Mouse (Mus musculus) left cerebral cortex, postnatal 10 days (tissue): Measurements from ENCODE around the gene Sipa1l2. TPM values are rescaled to one million over a fixed set of nuclear protein-coding genes. Genes with fewer than 3 reads are reported as not detected.
"Not testable (repeated sequence)": the region's sequence is repeated elsewhere in the genome, so short reads cannot be mapped to it uniquely, and the experiment has no call there.

ENCODE experiments used
- DNase-seq, 2 experiments: peaks; one replicate each; pipeline ENCODE4 v3.0.0; 2021 to 2022; ENCODE audit warnings: low spot score in 2 of 2, mixed read lengths in 1 of 2; ENCODE audit errors: extremely low spot score in 1 of 2
- intact Hi-C: fragments of 180-260 bp; cut with DNase I; formaldehyde crosslinking; loops from one replicate; pipeline ENCODE4 v1.15.1; 2025
- total RNA-seq, 2 experiments: library from RNA; stranded (reverse); gene quantifications; 2 replicates each; pipeline ENCODE4 v1.2.3; 2021

The Sipa1l2 gene
- total RNA-seq, 2 experiments from 2014 or later: 36.6 to 38.6 TPM

DNA sequence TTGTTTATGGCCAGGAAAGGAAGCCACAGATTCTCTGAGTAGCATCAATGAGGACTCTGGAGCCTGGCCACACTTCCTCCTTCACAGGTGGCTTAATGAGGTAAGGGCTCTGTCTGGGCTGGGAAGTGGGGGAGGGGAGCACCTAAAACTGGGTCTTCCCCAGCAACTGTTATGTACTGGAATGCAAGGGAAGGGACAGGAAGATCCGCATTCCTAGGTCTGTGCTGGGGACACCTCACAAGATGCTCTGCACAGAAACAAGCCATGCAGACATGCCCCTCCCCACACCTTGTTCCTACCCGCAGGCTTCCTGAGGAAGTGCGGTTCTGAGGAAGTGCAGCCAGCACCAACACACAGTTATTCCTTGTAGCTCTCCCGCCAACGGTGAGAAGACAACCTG is 46.4 kb downstream of the Sipa1l2 start:
- intact Hi-C loops: no loop called here
- peak in 1 of 2 experiments; percentile 73 for DNase-seq

DNA sequence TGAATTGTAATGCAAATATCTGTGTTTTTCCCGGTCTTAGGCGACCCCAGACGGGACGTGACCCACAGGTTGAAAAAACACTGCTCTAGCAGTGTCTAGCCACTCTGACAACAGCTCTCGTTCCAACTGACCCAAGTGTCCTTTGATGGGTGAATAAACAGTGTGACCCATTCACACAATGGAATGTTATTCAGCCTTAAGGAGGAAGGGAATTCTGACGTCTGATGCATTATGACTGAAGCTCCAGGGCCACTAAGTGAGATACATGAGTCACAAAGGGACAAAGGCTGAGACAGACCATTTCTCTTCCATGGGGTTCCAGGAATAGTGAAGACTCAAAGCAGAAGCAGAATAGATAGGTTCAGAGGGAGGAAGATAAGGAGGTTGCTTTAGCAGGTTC is 47.5 kb downstream of the Sipa1l2 start:
- DNase-seq: no peak
- intact Hi-C loops: no loop called here

GRCm38 (mm10) chr8:125521087-125521486 is 48.5 kb downstream of the Sipa1l2 start:
- intact Hi-C loops: no loop called here
- no peak for DNase-seq

GRCm38 (mm10) chr8:125520308-125520707 is 49.3 kb downstream of the Sipa1l2 start:
- DNase-seq, intact Hi-C loops: not testable (repeated sequence)

DNA sequence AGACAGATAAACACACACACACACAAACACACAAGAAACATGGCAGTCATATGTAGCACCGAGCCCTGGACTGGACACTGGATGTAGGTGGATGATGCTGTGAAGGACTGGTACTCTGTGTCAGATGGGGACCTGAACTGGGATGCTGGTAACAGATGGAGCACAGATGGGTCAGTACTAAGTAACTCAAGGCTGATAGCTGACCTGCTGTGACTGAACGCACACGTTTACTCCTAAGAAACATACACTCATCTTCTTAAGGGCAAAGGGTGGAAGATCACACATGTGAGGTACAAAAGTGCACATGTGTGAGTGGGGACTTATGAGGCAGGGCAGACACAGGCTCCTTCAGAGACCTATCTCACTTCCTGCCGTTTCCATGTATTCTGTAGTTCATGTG is 50.7 kb downstream of the Sipa1l2 start:
- no peak for DNase-seq
- intact Hi-C loops: no loop called here

GRCm38 (mm10) chr8:125518301-125518700 is 51.3 kb downstream of the Sipa1l2 start:
- peak in 1 of 2 experiments; percentile 64 for DNase-seq
- intact Hi-C loops: no loop called here

DNA sequence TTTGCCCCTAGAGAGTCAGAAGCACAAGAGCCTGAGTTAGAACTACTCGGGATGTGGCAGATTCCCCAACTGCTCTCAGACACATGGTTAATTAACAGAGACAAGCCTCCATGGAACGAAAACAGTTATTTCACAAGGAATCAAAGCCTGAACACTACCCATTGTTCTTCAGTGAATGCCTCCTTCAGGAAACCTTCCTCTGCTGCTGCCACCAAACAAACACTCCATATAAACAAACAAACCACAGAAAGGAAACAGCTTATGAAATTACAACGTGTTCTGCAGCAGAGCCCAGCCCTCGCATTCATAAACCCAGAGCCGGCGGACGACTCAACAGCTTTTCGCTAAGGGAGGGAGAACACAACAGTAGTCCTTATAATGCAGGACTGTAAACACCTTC is 52.2 kb downstream of the Sipa1l2 start:
- intact Hi-C loops: no loop called here
- DNase-seq: peak in 1 of 2 experiments; percentile 44

GRCm38 (mm10) chr8:125516115-125516905 is 53.3 kb downstream of the Sipa1l2 start:
- no peak for DNase-seq
- intact Hi-C loops: no loop called here

GRCm38 (mm10) chr8:125515665-125516064 is 53.9 kb downstream of the Sipa1l2 start:
- DNase-seq: no peak
- intact Hi-C loops: no loop called here

DNA sequence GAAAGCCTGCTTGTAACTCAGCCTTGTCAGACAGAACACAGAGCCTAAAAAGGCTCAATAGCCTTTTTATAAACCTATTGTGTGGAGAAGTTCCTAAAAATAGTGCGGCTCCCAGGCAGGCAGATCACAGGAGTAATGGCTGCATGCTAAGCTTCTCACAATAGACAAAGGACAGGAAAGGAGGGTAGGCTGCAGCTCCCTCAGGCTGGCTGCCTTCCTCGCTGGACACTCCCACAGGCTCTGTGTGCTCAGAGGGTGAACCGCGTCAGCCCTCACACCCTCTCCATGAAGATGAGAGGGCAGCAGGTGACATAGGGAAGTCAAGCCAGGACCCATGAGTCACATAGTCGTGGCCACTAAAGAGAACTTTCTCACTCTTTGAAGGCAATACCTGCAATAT is 55.7 kb downstream of the Sipa1l2 start:
- no peak for DNase-seq
- intact Hi-C loops: no loop called here

GRCm38 (mm10) chr8:125513242-125513866 is 56.3 kb downstream of the Sipa1l2 start:
- DNase-seq: no peak
- intact Hi-C loops: no loop called here

GRCm38 (mm10) chr8:125512561-125512960 is 57.0 kb downstream of the Sipa1l2 start:
- intact Hi-C loops: no loop called here
- DNase-seq: no peak

DNA sequence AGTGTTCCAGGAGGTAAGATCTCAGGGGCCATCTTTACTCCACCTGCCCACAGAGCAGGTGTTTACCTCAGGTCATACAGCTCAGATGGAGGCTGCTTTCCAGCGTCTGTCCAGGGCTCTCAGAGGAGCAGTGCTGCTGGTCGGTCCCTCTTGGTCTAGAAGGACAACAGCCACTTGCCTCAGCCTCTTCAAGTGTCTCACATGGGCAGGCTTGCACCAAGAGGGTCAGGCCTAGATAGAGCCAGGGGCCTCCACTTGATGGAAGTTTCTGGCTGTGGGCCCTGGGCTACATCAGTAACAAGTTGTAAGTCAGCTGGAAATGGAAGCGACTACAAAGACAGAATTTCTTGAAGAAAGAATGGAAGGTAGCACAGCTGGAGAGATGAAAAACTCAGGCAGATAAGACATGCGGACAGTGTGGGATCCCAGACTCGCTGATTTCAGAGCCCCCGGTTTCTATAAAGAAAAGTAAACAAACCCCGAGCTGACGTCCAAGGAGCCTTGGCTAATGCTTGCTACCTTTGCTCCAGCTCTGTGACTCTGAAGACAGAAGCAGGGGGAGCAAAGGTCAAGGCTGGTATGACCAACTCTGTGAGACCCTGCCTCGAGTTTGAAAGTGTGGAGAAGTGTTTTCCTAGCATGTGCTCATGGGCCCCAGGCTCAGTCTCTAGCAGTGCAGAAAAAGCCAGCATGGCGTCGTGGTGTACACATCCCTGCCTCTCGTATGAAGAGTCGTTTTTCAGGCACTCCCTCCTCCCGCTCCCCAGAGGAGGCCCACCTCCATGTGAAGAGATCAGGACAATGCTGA is 58.5 kb downstream of the Sipa1l2 start:
- intact Hi-C loops: no loop called here
- no peak for DNase-seq

DNA sequence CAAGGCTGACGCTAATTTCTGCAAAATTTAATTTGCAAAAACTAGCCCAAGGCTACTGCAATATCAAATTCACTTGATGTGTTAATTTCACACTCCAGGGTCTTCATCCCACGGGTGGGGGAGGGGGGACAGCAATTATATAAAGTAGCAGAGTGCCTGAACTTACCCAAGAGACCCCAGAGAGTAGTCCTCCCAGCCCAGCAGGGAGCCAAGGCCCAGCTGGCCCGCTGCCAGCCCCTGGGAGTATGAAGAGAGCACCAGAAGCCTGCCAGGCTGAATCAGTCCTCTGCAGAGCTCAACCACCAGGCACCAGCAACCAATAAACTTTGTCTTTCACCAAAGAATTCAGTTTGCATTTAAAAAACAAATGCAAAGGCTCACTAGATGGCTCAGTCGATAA is 59.8 kb downstream of the Sipa1l2 start:
- peak in 1 of 2 experiments; percentile 59 for DNase-seq
- intact Hi-C loops: no loop called here

- no peak for DNase-seq
- intact Hi-C loops: no loop called here
These were observed 60.4 kb downstream of the Sipa1l2 start for GRCm38 (mm10) chr8:125509175-125509574.

DNA sequence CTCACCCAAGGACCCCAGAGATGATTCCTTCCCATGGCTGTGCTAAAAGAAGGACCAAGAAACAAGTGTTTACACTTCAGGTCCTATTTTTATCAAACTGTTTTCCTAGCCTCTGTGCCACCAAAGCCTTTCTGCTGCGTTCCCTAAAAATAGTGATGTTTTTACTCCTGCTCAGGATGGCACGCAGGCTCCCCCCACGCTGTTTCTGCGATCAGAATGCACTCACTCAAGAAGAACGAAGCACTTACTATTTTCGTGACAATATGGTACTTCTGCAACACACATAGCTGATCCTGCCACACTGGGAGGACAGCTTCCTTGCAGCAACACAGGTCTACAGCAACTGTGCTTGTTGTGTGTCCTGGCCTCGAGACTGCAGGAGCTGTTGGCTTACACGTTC is 62.3 kb downstream of the Sipa1l2 start:
- DNase-seq: peak in 1 of 2 experiments; percentile 15
- intact Hi-C loops: no loop called here

GRCm38 (mm10) chr8:125504605-125505257 is 64.9 kb downstream of the Sipa1l2 start:
- intact Hi-C loops: no loop called here
- DNase-seq: peak in 1 of 2 experiments; percentile 66

DNA sequence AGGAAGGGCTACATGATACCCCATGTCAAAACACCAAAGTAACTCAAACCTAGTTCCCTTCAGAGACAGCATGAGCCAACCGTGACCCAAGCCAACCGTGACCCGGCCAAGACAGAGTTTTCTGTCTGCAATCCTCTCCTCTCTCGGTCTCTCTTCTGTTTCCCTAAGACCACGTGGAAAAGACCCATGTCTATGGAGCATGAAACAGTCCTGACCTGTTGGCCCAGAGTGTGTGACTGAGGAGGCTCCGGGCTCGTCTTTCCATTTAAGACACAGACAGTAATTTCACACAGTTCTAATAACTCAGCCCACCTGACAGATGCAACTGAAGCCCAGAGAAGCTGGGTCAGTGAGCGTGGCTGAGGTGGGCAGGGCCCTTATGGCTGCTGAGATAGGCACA is 65.8 kb downstream of the Sipa1l2 start:
- intact Hi-C loops: no loop called here
- DNase-seq: no peak

GRCm38 (mm10) chr8:125502828-125503227 is 66.8 kb downstream of the Sipa1l2 start:
- DNase-seq: peak; percentile 41 to 47
- intact Hi-C loops: no loop called here
